Mouse (Mus musculus): ENCODE measurements around the gene Osm.
A peak's percentile ranks its signal among the peaks of the same experiment; 100 is the strongest.

Gene Osm

DNA sequence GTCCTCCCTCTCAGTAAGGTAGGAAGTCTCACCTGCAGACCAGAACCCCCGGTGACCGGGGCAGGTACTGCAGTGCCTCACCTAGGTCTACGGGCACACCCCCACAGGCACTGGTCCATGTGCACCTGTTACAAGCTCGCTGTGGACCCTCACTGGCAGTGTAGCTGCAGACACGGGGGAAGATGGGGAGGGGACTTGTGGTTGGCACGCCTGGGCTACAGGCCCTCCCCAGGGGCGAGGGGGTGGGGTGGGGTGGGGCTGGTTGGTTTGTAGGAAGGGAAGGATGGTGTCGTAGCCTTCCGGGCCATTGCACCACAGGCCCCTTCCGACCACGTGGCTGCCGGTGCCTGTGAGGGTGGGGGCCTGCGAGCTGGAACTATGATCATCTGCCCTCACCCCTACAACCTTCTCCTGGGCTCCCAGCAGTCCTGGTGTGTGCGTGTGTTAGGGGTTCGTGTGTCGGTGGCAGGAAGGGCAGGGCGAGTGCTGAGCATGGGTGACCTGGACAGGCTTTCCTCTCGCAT lies 1.2 kb downstream of the Osm start:
- no peak for DNase-seq (ENCODE audit: extremely low read depth, insufficient read length, low spot score)

DNA sequence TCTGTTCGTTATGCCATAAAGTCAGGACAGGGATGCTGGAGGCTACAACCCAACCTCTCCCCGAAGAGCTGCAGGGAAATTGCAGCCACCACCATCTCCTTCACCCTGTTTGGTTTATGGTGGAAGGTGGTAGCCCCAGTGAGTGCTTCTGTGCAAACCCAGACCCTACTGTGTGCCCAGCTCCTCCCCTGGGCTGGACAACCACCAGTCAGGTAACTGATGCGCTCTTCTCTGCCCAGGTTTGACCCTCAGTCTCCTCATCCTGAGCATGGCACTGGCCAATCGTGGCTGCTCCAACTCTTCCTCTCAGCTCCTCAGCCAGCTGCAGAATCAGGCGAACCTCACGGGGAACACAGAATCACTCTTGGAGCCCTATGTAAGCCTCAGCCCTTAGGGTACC lies 1.9 kb downstream of the Osm start:
- no peak for DNase-seq (ENCODE audit: extremely low read depth, insufficient read length, low spot score)

DNA sequence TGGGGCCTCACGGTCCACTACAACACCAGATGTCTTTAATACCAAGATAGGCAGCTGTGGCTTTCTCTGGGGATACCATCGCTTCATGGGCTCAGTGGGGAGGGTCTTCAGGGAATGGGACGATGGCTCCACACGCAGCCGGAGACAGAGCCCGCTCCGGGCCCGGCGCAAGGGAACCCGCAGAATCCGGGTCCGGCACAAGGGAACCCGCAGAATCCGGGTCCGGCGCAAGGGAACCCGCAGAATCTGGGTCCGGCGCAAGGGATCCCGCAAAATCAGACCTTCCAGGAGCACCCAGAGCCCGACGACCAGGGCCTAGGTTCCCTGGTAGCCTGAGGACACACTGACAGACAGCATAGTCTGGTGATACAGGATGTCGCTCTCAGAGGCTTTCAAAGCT lies 3.5 kb downstream of the Osm start:
- DNase-seq (ENCODE audit: extremely low read depth, insufficient read length, low spot score): no peak

DNA sequence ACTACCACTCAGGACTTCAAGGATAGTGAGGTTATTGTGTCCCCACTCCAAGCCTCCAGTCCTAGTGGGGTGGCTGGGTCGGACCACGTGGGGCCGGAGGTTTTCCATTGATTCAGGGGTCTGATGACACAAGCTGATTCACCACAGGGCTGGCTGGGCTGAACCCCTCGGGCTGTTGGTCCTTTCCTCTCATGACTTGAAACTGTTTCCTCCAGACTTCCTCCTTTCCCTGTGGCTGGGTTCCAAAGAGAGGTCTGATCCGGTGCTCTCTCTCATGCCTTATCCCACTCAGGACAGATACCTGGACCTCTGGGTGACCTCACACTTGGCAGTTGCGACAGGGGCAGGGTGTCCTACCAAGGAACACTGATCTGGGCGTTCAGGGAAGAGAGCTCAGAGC lies 3.9 kb downstream of the Osm start:
- no peak for DNase-seq (ENCODE audit: extremely low read depth, insufficient read length, low spot score)

DNA sequence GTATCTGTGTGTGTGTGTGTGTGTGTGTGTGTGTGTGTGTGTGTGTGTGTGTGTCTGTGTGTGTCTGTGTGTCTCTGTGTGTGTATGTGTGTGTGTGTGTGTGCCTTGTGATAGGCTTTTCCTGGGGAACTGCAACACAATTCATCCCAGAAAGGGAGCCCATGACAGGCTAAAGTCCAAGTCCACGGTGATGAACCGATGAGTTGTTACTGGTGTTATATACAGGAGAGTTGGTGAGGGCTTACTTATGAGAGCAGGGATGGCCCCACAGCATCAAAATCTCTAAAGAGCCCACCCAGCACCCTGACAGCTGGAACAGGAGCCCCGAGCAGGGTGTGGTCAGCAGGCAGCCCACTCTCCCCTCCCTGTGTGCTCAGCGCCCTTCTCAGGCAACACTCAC lies 5.0 kb downstream of the Osm start:
- no peak for DNase-seq (ENCODE audit: extremely low read depth, insufficient read length, low spot score)

DNA sequence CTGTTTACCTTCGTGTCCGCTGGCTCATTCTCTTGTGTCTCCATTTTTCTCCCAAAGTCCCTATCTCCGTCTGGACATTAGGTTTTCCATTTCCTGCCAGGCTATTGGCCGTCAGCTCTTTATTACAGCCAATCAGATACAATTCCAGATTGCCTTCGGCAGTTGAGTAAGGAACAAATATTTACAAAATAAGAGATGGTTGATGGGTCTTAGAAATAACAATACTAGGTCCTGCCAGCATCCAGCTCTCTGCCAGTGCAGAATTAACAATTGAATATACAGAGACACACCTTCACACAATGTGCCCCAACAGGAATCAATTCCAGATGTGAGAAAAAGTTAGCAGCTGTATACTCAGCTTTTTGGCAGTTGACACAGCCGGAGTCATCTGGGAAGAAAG lies 9.9 kb downstream of the Osm start:
- no peak for DNase-seq (ENCODE audit: extremely low read depth, insufficient read length, low spot score)

DNA sequence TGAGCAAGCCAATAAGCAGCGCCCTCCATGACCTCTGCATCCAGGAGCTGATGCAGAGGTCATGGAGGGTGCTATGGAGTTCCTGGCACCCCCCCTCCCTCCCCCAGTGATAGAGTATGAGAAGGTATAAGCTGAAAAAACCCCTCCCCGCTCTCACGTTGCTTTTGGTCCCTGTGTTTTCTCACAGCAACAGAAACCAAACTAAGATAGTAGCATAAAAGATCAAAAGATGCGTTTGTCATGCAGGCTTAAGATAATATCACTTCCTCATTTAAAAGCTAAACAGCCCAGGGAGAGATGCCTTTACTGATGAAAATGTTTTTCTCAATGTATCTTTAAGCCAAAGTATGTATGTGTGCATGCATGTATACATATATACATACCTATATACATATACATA lies 10.4 kb downstream of the Osm start:
- no peak for DNase-seq (ENCODE audit: extremely low read depth, insufficient read length, low spot score)

DNA sequence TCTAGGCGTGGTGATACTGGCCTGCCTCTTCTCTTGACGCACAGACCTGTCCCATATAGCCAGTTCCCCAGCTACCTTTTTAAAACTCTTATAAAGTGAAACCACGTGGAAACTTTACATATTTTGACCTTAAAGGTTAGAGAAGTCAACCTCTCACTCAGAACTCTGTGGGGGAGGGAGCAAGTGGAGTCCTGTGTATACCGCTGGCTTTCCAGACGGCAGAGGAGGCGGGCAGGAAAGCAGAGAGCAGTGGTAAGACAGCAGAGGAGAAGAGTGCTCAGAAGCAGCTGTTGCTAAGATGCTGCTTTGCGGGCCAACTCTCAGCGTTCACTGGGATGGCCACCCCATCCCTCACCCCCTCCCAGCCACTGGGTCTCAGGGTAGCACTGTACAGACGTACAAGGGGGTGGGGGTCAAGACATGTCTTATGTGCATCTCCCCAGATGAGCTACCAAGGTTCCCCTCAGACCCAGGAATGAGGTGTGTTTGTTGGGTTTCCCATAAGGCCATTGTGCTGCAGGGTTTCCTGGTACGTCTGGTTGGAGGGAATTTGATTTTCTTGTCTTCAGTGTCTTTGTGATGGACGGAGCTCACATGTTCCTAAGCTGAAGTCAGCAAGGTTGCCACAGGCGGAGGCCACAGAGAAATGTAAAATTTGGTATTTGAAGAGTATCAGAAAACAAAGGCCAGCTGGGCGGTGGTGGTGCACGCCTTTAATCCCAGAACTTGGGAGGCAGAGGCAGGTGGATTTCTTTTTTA lies 11.2 kb downstream of the Osm start:
- no peak for DNase-seq (ENCODE audit: extremely low read depth, insufficient read length, low spot score)

DNA sequence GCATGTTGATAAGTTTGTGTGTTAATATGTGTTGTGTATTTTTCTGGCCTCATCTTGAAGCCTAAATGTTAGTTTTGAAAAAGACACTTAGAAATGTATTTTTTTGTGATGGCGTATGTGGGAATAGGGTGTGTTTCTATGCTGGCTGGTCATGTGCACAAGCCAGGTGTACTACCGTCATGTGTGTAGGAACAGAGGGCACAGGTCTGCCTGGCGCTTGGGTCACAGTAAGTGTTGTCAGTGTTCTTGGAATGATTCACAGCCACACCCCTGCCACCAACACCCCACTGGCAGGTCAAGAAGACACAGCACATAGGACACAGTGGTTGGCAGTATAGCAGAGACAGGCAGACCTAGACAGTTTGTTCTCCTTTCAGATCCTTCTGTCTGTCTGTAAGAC lies 12.9 kb downstream of the Osm start:
- DNase-seq (ENCODE audit: extremely low read depth, insufficient read length, low spot score): no peak

DNA sequence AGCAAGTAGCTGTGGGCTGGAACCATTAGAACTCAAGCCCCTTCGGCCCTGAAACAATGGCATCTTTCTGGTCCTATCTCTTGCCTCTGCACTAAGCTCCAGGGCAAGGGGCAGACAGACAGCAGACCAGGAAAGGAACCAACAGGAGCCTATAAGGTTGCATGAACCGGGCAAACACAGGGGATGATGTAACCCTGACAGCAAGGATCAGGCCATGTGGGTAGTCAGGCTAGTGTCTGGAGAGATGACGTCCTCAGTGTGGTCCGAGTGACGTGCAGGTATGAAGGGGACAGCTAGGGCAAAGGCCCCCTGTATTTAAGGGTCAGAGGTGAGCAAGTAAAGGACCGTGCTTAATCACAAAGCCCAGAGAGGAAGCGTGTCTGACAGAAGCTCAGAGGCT lies 14.1 kb downstream of the Osm start:
- no peak for DNase-seq (ENCODE audit: extremely low read depth, insufficient read length, low spot score)

DNA sequence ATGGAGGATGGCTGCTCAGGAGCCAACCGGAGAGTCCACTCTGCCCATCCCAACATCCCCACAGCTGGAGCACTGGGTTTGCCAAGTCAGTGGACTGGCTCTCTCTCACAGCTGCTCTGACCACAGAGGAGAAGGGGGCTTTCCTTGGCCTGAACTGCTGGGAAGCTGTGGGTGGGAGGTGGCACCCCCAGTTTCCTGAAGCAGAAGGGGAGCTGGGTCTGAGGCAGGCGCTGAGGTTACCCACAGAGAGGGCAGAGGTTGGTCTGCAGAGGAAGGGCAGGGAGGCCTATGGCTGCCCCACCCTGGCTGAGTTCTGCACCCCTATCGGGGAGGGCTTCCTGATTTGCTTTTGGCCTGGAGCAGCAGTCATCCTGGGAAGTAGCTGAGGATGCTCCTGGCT lies 15.2 kb downstream of the Osm start:
- DNase-seq (ENCODE audit: extremely low read depth, insufficient read length, low spot score): no peak

DNA sequence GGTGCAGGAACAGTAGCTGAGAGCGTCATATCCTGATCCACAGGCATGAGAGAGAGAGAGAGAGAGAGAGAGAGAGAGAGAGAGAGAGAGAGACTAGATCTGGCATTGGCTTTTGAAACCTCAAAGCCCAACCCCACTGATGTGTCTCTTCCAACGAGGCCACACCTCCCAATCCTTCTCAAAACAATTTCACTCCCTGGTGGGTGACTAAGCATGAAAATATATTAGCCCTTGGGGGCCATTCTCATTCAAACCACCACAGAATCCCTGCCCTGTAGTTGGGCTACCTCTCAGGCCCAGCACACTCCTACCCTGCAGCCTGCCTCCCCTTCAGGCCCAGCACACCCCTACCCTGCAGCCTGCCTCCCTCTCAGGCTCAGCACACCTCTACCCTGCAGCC lies 16.7 kb downstream of the Osm start:
- DNase-seq (ENCODE audit: extremely low read depth, insufficient read length, low spot score): no peak

DNA sequence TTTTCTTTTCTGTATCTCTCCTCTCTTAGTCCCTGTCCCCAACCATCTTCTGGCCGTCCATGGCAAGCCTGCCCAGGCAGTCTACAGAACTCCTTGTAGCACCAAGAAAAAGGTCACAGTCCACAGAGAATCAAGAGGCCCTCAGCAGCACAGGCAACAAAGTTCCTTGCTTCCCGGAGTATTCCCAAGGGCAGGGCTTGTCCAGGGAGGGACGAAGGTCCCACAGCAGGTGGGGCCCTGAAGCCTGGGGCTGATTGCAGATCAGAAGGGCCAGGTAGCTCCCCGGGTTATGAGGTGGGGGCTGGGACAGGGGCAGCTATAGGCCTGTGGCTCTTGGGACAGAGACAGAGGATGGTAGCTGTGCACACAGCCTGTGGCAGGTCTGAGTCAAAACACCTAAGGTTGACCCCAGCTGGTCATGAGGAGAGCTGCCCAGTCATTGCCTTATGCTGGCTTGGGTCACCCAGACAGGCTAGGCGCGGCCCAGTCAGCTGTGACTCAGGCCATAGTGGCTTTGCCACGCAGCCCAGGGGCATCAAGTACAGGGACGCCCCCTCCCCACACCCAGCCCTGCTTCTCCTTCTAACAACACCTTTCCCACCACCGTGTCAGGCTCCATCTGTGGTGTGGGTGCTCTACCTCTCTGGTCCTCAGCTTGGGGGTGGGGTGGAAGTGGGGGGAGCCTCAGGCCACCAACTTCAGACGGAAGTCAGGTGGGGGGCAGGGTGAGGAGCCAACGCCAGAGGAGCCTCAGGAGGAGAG lies 20.8 kb downstream of the Osm start, which contains the start of gene Lif:
Lif (plus strand) TSS at position 712 of the 762 bp plus-strand sequence.
- peak; percentile 68 for DNase-seq (ENCODE audit: extremely low read depth, insufficient read length, low spot score)

DNA sequence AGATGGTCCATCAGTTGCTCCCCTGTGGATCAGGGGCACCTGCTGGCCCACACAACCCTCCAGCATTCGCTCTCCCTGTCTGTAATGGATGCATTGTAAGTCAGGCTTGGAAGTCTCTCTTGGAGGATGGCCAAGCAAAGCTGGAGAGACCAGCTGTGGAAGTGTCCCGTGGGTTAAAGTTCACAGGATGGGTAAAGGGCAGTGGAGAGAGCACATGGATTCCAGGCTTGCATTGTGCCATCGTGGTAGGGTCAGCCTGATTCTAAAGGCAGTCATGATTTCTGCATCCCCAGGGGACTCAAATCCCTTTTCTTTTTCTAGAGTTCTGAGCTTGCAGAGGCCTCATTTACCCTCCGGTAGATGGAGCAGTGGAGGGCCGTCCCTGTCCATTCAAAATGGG lies 21.5 kb downstream of the Osm start:
- no peak for DNase-seq (ENCODE audit: extremely low read depth, insufficient read length, low spot score)

DNA sequence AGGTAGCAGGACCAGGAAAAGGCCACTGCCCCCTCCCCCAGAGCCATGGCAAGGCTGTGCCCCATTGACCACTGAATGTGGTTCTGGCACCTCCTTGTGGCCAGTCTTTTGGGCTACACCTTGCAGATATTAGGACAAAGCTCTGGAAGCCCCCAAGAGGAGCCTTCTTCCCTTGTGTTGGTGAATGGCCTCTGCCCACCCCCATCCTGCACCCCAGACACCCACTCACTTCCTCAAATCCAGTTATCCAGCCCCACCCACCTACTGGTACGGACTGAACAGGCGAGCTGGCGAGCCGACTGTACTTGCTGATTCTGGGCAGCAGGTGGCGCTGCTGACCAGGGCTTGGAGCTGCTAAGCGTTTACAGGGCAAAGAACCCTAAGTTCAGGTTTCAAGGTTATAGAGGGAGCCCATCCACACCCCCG lies 22.4 kb downstream of the Osm start:
- peak; percentile 73 for DNase-seq (ENCODE audit: extremely low read depth, insufficient read length, low spot score)

DNA sequence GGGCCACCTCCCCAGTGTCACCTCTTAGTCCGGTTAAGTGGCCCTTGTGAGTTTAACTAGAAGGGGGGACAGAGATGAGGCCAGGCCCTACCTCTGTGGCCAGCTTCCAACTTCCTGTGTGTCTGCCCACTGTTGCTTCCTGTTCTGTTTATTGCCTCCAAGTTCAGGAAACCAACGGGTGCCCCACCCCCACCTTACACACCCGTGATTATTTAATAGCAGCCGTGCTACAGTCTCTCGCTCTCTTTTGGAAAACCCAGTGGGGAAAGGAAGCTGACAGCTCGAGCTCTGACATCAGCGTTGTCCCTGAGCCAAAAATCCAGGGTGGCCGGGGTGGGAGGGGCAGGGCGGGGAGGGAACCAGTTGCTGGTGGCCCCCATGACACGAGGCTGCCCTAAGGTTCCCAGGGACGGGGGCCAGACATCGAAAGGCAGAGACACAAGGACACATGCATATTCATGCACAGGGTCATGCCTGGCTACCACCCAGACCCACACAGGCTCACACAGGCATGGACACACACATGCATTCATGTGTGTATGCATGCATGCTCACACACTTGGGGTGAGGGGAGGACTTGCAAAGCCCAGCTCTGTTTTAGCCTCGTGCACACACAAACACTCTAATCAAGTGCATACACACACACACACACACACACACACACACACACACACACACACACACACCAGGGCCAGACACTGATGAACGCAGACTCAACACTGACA lies 24.4 kb downstream of the Osm start:
- peak; percentile 86 for DNase-seq (ENCODE audit: extremely low read depth, insufficient read length, low spot score)

DNA sequence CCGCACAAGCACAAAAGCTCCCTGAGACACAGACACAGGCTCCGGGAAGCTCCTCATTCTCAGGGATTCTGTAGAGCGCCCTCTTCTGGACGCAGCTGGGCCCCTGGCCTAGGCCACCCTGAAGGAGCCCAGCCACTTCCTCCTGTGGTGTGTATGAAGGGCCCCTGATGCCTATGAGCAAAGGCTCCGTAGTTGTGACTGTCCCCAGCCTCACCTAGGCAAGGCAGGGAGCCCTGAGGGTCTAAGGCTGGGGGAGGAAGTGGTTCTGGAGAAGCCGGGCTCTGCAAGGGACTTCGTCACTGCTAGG lies 24.9 kb downstream of the Osm start:
- DNase-seq (ENCODE audit: extremely low read depth, insufficient read length, low spot score): peak; percentile 85

DNA sequence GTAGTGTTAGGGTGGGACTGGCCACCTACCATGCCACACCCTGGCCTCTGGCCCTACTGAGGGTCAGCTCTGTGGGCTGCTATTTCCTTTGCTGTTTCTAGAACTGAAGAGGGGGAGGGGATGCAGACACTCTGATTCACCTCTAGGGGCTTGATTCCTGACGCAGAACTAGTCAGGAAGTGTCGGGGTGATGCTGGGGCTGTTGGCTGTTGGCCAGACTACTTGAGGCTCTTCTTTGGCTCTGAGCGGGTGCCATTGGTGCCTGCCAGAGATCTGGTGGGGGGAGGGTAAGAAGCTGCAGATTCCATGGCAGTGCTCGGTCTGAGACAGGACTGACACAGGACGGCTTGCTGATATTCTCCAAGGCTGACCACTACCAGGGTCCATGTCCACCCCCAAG lies 25.7 kb downstream of the Osm start:
- peak; percentile 76 for DNase-seq (ENCODE audit: extremely low read depth, insufficient read length, low spot score)

DNA sequence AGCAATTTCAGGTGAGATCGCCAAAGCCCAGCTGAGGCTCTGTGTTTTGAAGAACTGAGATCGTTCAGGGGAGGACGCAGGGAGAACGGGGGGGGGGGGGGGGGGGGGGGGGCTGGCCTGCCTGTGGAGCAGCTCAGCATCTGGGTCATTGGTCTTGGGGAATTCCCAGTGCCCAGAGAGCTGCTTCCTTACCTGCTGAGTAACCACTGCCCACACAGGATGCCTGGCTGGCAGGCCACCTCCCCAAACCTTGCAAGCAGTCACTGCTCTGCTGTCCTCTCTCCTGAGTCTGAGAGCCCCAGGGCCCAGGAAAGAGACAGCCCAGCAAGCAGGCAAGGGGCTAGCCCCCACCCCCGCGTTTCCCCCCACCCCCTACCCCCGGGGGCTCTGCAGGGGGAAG lies 26.6 kb downstream of the Osm start:
- DNase-seq (ENCODE audit: extremely low read depth, insufficient read length, low spot score): peak; percentile 56

DNA sequence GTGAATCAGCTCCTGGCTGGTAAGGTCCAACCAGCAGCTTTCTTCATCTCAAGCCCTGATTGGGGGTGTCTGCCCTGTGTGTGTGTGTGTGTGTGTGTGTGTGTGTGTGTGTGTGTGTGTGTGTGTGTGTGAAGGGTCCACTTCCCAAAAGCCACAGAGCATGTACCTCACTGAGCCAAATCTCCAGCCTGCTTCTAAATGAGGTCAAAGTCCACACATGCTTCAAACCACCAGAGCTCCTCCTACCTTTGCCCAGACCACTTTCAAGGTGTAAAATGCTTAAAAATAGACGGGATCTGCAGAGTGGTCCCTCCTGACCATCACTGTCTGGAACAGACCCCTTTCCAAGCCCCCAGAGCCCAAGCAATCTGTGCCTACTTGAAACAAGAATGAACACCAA lies 27.1 kb downstream of the Osm start:
- no peak for DNase-seq (ENCODE audit: extremely low read depth, insufficient read length, low spot score)

DNA sequence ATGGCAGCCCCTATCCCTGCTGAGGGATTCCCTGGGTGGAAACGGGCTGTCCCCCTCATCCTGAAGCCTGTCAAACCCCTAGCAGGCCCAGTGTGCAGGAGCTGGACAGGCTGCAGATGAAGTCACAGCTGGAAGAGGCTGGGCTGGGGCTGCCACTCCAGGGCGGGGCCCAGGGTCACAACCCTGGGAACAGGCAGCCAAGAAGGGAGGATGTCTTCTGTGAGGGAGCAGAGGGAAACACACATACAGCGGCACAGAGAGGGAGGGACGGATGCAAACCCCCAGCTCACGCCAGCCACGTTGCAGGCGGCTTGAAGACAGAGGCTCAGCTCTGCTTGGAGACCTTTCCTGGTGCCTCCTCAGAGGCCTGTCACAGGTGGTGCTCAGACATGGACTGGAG lies 27.8 kb downstream of the Osm start:
- peak; percentile 84 for DNase-seq (ENCODE audit: extremely low read depth, insufficient read length, low spot score)
